Mouse (Mus musculus) layer of hippocampus, adult 18-20 months (tissue): ENCODE measurements around the gene Tmem268. TPM values are rescaled to one million over a fixed set of nuclear protein-coding genes. Genes with fewer than 3 reads are reported as not detected.

Source experiments
- DNase-seq, 2 experiments: peaks; one replicate each; pipeline ENCODE4 v3.0.0; 2022; ENCODE audit warnings: low spot score in 2 of 2
- total RNA-seq, 2 experiments: library from RNA; stranded (reverse); gene quantifications; 2 replicates each; pipeline ENCODE4 v1.2.3; 2021

The Tmem268 gene
- total RNA-seq, 2 experiments from 2014 or later = 7.4 to 7.5 TPM

- DNase-seq = no peak
Measured at GRCm38 (mm10) chr4:63595259-63595658, 36.7 kb downstream of the Tmem268 start.

- DNase-seq = no peak
Measured at GRCm38 (mm10) chr4:63596010-63596409, 37.4 kb downstream of the Tmem268 start.

GRCm38 (mm10) chr4:63600786-63601185 lies 42.2 kb downstream of the Tmem268 start:
- no peak for DNase-seq

GRCm38 (mm10) chr4:63601263-63601662 lies 42.7 kb downstream of the Tmem268 start:
- no peak for DNase-seq

- DNase-seq = no peak
Measured at GRCm38 (mm10) chr4:63604945-63605344, 46.4 kb downstream of the Tmem268 start, which contains the start of gene Gm11213. Gene Gm11213, minus strand, starts transcription at chr4:63605261.

- no peak for DNase-seq
Measured at GRCm38 (mm10) chr4:63605545-63605944, 47.0 kb downstream of the Tmem268 start.

GRCm38 (mm10) chr4:63605968-63606367 lies 47.4 kb downstream of the Tmem268 start:
- no peak for DNase-seq

GRCm38 (mm10) chr4:63608391-63608790 lies 49.8 kb downstream of the Tmem268 start:
- DNase-seq = no peak

GRCm38 (mm10) chr4:63621861-63622260 lies 63.3 kb downstream of the Tmem268 start:
- no peak for DNase-seq

GRCm38 (mm10) chr4:63622378-63622835 lies 63.8 kb downstream of the Tmem268 start, which contains the start of gene Tex48:
Gene Tex48, minus strand, starts transcription at chr4:63622428.
- no peak for DNase-seq

GRCm38 (mm10) chr4:63625563-63626080 lies 67.0 kb downstream of the Tmem268 start:
- DNase-seq = no peak

- DNase-seq = no peak
Measured at GRCm38 (mm10) chr4:63627111-63627510, 68.5 kb downstream of the Tmem268 start.

GRCm38 (mm10) chr4:63633181-63633580 lies 74.6 kb downstream of the Tmem268 start:
- no peak for DNase-seq

Other genes with a start within 250 kb of the Tmem268 start
- not detected for gene Orm1, start 214.2 kb upstream of the Tmem268 start, total RNA-seq
- gene Orm3, start 202.6 kb upstream of the Tmem268 start, total RNA-seq = not detected
- gene Orm2, start 196.3 kb upstream of the Tmem268 start, total RNA-seq = not detected
- gene Akna, start 155.4 kb upstream of the Tmem268 start, total RNA-seq = 1 to 10 TPM; 3.1 to 3.8 TPM
- gene Whrn, start 62.8 kb upstream of the Tmem268 start, total RNA-seq = 10 to 100 TPM; 18.0 to 21.8 TPM
- 100 to 1,000 TPM; 126 to 138 TPM for gene Atp6v1g1, start 14.0 kb upstream of the Tmem268 start, total RNA-seq
- not detected for gene Gm11213, start 46.5 kb downstream of the Tmem268 start, total RNA-seq
- gene Tex48, start 63.6 kb downstream of the Tmem268 start, total RNA-seq = not detected
- gene Gm11214, start 104.6 kb downstream of the Tmem268 start, total RNA-seq = not detected
- not detected for gene Tnfsf15, start 186.3 kb downstream of the Tmem268 start, total RNA-seq